Comparison of ENCODE assay signal across 29 mouse cellular contexts in genomic region chr3:30956327-30956726, GRCm38 (mm10).
"Had no signal": no experiment of that assay in that cellular context is flagged by ENCODE, and none has a peak within 500 bp of the region (broad histone marks: within the 10 kb centered on the region; RNA-seq: fewer than 3 reads in every experiment).

No protein-coding gene starts in this region.

- H3K27me3 ChIP-seq: embryonic facial prominence, embryonic 12.5 days; embryonic facial prominence, embryonic 13.5 days; embryonic facial prominence, embryonic 15.5 days; forebrain, embryonic 12.5 days; forebrain, embryonic 13.5 days; forebrain, embryonic 15.5 days had no signal

- H3K4me3 ChIP-seq: embryonic facial prominence, embryonic 10.5 days; embryonic facial prominence, embryonic 12.5 days; embryonic facial prominence, embryonic 13.5 days; embryonic facial prominence, embryonic 15.5 days; erythroblast, embryonic 14.5 days; forebrain, embryonic 10.5 days; forebrain, embryonic 12.5 days; forebrain, embryonic 13.5 days; forebrain, embryonic 15.5 days; gastrocnemius, adult 2 months; heart, adult 2 months; heart, embryonic 10.5 days had no signal

- ATAC-seq: forebrain, embryonic 13.5 days; forebrain, embryonic 14.5 days; forebrain, embryonic 15.5 days; forebrain, embryonic 16.5 days; forebrain, postnatal 0 days had no signal

- H3K27ac ChIP-seq: embryonic facial prominence, embryonic 10.5 days; embryonic facial prominence, embryonic 12.5 days; embryonic facial prominence, embryonic 13.5 days; embryonic facial prominence, embryonic 15.5 days; forebrain, embryonic 10.5 days; forebrain, embryonic 12.5 days; forebrain, embryonic 13.5 days; forebrain, embryonic 15.5 days; gastrocnemius, adult 2 months; heart, adult 2 months; heart, embryonic 10.5 days had no signal

- DNase-seq: cerebellum, adult 2 months; cerebellum, adult 8-10 months; cerebellum, adult 9-11 months; cerebellum, postnatal 10 days; cerebellum, postnatal 14 days; cerebellum, postnatal 25 days; cerebellum, postnatal 36 days; embryo, embryonic 11 days; forebrain, postnatal 0 days; gastrocnemius, adult 2 months; gastrocnemius, postnatal 10 days; gastrocnemius, postnatal 14 days; gastrocnemius, postnatal 25 days; gastrocnemius, postnatal 36 days; heart, adult 11 months; heart, adult 18-20 months; heart, adult 2 months had no signal

- H3K4me1 ChIP-seq: embryonic facial prominence, embryonic 12.5 days; forebrain, embryonic 12.5 days had no signal
